Mouse (Mus musculus) urinary bladder, postnatal 14 days (tissue): ENCODE measurements around the gene Ssxb5.
"Not testable (repeated sequence)": the region's sequence is repeated elsewhere in the genome, so short reads cannot be mapped to it uniquely, and the experiment has no call there.

Experiments used
- DNase-seq: peaks from one replicate; pipeline ENCODE4 v3.0.0; 2021; ENCODE audit warnings: low spot score

Ssxb5 gene

GRCm38 (mm10) chrX:8803391-8803790 is at the start of gene Ssxb5:
Ssxb5 (plus strand) TSS chrX:8803691.
- not testable (repeated sequence) for DNase-seq

GRCm38 (mm10) chrX:8832043-8832442 is 28.6 kb downstream of the Ssxb5 start:
- DNase-seq: peak; percentile 28

- DNase-seq: no peak
These were observed 40.2 kb downstream of the Ssxb5 start, which contains the start of gene Gm6592 for GRCm38 (mm10) chrX:8843694-8844093. Gm6592 (plus strand) TSS chrX:8843994.

GRCm38 (mm10) chrX:8852486-8852885 is 49.0 kb downstream of the Ssxb5 start:
- no peak for DNase-seq
